Mouse (Mus musculus): ENCODE data around the gene Kcnj8. TPM values are rescaled to one million over a fixed set of nuclear protein-coding genes. Genes with fewer than 3 reads are reported as not detected.

Kcnj8 gene
- total RNA-seq, 2 experiments from 2014 or later = 2.3 to 2.5 TPM

Other genes with a start within 250 kb of the Kcnj8 start
- gene Slco1a5, start 248.6 kb downstream of the Kcnj8 start, total RNA-seq (2021) = not detected
- 10 to 100 TPM; 16.1 to 17.6 TPM for gene Pyroxd1, start 226.0 kb downstream of the Kcnj8 start, total RNA-seq (2021)
- 10 to 100 TPM; 22.1 to 23.1 TPM for gene Recql, start 184.5 kb downstream of the Kcnj8 start, total RNA-seq (2021)
- gene Golt1b, start 184.4 kb downstream of the Kcnj8 start, total RNA-seq (2021) = 10 to 100 TPM; 35.7 to 36.1 TPM
- 1 to 10 TPM; 1.6 to 2.0 TPM for gene Spx, start 158.2 kb downstream of the Kcnj8 start, total RNA-seq (2021)
- gene Gys2, start 98.5 kb downstream of the Kcnj8 start, total RNA-seq (2021) = not detected
- gene Ldhb, start 63.7 kb downstream of the Kcnj8 start, total RNA-seq (2021) = 100 to 1,000 TPM; 874 to 889 TPM
- gene Abcc9, start 130.7 kb upstream of the Kcnj8 start, total RNA-seq (2021) = 1 to 10 TPM; 3.0 to 4.7 TPM
- gene Cmas, start 185.1 kb upstream of the Kcnj8 start, total RNA-seq (2021) = 100 to 1,000 TPM; 115 to 116 TPM
- gene Sult6b2, start 232.9 kb upstream of the Kcnj8 start, total RNA-seq (2021) = not detected

All from left cerebral cortex, adult 18-20 months (tissue).